Mouse (Mus musculus) c-Kit-negative CD71-positive TER-119-positive erythroid progenitor cells, embryonic 14.5 days (primary cell): Measurements from ENCODE around the gene Taf8.
"Not testable (repeated sequence)": the region's sequence is repeated elsewhere in the genome, so short reads cannot be mapped to it uniquely, and the experiment has no call there.

ENCODE experiments used
- DNase-seq: peaks from one replicate; pipeline ENCODE4 v3.0.0-alpha.2; 2013; ENCODE audit warnings: low read depth, low spot score

Gene Taf8

DNA sequence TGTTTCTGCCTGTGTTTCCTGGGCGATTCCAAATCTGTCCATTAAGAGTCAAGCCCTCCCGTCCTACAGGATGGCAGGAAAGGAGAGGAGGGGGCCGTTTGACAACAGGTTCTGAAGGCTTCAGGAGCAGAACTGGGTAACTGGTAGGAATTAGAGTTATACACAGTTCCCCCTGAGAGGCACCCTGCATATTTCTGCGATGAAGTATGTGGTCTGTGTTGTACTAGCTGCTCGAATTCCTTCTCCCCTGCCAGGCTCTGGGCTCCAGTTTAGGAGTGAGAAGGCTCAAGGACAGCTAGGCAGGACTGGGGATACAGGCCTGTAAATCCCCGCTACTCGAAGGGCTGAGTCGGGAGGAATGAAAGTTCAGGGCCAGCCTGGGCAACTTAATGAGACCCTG, 16.1 kb upstream of the Taf8 start:
- DNase-seq = no peak

- no peak for DNase-seq
These were observed 14.1 kb upstream of the Taf8 start for GRCm38 (mm10) chr17:47516232-47516631.

DNA sequence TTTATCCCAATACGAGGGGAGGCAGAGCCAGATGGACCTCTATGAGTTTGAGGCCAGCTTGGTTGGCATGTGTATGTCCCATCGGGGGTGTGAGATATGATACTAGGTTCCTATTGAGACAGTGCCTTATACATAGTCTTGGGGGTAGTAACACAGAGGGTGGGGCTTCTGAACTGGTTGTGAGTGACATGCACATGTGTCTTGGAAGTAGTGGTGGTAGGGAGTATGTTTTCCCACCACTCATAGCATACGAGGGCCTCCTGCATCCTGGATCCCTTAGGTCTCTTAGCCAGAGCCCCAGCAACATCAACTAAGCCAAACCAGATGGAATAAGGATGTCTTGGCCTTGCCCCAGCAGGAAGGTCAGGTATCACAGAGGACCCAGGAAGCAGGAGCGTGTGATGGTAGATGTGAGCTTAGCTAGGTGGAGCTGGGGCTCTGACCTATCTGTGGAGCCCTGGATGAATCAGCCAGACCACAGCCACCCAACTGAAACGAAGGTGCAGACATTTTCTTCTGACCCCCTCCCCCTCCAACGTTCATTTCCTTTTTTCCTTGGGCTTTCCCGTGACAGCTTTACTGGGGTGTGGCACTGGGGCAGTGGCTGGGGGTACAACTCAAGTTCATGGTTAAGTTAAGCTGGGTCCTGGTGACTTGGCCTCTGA, 13.2 kb upstream of the Taf8 start:
- no peak for DNase-seq

DNA sequence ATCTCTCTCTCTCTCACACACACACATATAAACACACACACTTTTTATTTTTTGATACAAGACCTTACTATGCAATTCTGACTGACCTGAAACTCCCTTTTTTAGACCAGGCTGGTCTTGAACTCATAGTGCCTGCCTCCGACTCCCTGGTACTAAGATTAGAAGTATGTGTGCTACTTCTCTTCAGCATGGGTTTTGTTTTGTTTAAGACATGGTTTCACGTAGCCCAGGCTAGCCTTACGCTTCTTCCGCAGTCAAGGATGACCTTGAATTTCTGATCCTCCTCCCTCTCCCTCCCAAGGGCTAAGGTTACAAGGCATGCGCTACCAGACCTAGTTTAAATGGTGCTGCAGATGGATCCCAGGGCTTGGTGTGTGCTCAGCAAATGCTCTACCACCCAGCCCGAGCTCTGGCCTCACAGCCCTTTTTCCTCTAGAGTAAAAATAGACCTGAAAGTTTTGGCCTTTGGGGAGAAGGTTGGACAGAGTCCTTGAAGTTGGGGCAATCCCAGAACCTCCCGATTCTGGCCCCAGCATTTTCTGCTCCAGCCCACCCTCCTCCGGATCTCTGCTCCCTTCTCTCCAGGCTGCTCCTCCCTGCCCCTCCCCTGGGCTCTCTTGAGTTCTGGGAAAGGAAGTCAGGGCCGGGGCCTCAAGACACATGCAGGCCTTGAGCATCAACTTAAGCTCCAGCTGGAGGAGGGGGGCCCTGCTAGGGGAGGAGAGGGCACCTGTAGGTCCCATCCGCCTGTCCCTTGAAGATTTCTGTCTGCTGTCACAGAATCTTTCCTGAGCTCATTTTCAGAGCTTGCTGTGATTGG, 11.1 kb upstream of the Taf8 start:
- DNase-seq = no peak

GRCm38 (mm10) chr17:47511111-47512020, 9.3 kb upstream of the Taf8 start:
- DNase-seq = peak; percentile 97

DNA sequence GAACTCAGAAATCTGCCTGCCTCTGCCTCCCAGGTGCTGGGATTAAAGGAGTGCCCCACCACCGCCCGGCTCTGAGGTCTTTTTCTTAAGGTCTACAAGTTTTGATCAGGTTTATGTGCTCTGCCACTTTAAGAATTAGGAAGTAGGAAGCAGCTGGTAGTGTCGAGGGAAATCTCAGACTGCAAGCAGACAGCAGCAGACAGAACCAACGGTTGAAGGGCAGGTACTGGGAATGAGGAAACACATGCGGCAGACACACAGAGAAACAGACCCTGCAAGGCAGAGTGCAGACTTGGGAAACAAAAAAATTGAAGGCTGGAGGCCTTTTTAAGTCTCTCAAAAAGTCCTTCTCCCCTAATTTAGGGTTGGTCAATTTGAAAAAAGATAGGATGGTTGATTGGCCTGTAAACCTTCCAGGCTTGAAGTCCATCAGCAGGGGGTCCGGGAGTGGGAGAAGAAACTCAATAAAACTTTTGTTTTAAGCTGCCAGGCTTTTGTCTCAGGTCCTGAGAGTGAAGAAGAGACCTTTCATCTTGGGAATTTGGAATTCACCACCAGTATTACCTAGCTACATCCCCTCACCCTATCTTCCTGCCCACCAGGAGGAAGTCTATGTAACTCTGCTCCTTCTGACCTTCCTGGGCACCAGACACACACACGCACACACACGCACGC, 7.1 kb upstream of the Taf8 start:
- no peak for DNase-seq

- DNase-seq = peak; percentile 30
These were observed 6.0 kb upstream of the Taf8 start for GRCm38 (mm10) chr17:47508012-47508608.

- no peak for DNase-seq
These were observed 5.4 kb upstream of the Taf8 start for GRCm38 (mm10) chr17:47507523-47507922.

DNA sequence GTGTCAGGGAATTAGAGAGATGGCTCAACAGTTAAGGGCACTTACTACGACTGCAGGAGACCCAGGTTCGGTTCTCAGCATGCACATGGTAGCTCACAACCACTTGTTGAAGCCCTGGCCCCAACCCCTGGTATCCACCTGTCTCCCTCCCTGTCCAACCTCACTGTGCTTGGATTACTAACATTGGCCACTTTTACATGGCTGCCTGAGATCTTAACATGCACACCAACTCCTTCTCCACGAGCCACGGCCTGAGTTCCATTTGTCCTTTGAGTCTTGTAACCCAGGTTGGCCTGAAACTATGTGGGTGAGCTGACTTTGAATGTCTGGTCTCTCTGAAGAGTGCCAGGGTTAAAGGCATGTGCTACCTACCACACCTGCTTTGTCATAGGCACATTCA, 4.6 kb upstream of the Taf8 start:
- DNase-seq = no peak

GRCm38 (mm10) chr17:47506042-47506441, 4.0 kb upstream of the Taf8 start:
- no peak for DNase-seq

- DNase-seq = no peak
These were observed 3.5 kb upstream of the Taf8 start for GRCm38 (mm10) chr17:47505566-47505965.

DNA sequence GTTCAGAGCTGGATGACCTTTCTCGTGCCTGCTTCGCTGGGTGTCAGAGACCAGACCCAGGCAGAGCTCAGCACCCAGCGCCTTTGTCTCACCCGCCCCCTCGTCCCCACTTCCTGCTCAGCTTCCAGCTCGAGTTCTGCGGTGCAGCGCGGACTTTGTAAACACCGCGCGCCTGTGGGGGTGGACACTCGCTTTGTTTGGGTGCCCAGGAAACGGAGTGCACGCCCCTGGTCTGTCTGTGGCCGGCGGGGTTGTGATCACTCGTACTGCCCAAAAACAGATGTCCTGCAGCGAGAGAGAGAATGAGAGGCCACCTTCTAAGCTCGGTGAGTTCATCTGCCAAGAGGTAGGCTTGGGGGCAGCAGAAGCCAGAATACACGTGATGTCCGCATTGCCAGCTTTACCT, 2.9 kb upstream of the Taf8 start, which contains the start of gene Ccnd3:
TSS of gene Ccnd3 (plus strand) at position 111 of the 406 bp plus-strand sequence.
- no peak for DNase-seq

GRCm38 (mm10) chr17:47504228-47504627, 2.1 kb upstream of the Taf8 start:
- DNase-seq = no peak

GRCm38 (mm10) chr17:47503689-47504088, 1.6 kb upstream of the Taf8 start:
- no peak for DNase-seq

DNA sequence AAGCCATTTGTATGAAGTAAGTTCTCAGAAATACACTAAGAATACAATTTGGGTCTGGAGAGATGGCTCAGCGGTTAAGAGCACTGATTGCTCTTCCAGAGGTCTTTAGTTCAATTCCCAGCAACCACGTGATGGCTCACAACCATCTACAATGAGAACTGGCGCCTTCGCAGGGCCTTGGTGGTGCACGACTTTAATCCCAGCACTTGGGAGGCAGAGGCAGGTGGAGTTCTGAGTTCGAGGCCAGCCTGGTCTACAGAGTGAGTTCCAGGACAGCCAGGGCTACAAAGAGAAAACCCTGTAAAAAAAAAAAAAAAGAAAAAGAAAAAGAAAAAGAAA, 584 bp upstream of the Taf8 start:
- not testable (repeated sequence) for DNase-seq

DNA sequence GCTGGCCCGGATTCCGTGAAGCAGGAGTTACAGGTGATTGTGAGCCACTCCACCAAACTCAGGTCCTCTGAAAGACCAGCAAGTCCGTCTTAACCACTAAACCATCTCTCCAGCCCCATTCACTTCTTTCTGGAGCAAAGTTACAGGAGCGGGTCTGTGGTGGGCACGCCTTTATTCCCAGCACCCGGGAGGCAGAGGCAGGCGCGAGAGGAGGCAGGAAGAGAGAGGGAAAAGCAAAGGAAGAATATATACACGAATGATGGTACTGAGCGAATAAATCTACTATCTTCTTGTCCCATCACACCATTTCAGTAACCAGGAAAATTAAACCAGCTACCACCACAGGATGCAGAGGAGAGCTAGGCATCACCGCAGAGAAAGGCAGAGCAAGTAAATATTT, 561 bp downstream of the Taf8 start:
- DNase-seq = no peak

DNA sequence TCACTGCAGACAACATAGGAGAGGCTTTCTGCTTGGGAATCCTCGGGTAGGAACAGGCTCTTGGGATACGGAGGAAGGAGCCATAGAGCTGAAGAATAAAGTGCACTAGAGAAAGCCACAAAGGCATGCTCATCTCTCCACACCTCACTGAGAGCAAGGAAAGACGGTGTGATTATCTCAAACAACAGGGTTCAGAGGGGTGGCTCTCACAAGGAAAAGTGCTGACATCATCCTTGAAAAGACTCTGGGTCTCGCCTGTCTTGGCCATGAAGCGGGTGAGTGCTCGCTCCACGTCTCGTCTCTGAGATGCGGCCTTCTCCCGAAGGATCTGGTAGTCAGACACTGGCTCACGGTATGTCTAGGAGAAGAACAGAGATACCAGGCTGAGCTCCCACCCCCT, 8.0 kb downstream of the Taf8 start:
- no peak for DNase-seq

- DNase-seq = no peak
These were observed 8.4 kb downstream of the Taf8 start for GRCm38 (mm10) chr17:47493653-47494052.

DNA sequence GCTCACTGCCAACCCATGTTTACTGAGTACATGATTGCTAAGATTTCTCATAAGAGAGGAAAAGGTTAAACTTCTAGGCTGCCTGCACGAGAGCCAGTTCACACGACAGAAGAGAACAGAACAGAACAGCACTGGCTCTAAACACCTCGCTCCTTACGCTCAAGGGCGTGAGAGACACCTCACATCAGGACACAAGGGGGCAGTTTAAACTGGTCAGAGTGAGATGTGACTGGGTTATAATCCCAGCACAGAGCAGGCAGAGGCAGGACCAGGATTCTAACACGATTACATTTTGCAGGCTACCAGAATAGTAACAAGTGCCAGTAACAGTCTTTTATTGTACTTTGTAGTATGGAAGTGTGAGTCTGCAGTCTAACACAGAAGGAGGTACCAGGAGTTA, 9.4 kb downstream of the Taf8 start:
- DNase-seq = no peak

DNA sequence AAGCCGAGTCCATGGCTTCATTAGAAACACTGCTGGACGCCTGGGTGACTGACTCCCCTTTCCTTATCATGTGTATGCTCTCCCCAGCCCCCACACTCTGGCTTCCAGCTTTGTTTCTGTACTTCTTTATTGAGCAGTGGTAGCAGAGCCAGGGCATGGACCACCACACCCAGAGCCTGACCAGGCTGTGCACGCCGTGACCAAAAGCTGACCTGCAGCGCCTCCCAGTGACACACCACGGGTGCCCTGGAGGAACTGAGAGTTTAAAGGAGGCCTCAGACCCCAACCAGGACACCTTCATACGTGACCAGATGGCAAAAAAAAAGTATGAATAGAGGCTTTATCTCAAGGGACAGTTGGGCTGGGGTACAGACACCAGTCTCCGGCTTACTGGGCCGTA, 11.3 kb downstream of the Taf8 start:
- no peak for DNase-seq

DNA sequence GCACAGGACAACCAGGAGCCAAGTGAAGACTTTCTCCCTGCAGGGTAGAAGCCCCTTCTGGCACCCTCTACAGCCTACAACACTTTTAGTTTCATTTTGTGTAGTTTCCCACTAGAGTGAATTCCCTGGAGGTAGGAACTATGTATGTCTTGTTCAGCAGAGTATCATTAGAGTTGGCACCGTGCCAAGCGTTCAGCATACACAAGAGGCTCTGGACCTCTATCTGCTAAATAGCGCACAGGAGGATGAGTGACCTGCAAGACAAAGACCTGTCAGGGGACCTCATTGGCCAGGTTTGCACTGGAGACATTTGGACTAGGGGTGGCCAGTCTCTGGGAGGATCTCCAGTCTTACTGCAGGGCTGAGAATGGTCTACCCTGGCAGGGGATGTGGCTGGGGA, 16.3 kb downstream of the Taf8 start:
- no peak for DNase-seq
